Mouse (Mus musculus): ENCODE data around the gene Pank4. TPM values are rescaled to one million over a fixed set of nuclear protein-coding genes. Genes with fewer than 3 reads are reported as not detected.

Pank4 gene
- polyA plus RNA-seq, 1 experiment from 2014 or later = 48.0 TPM

GRCm38 (mm10) chr4:154981530-154981929 is 17.6 kb downstream of the Pank4 start:
- H3K27ac ChIP-seq = peak overlapping the region; percentile 61; the same call in 1 of the 2 replicates
- WGBS = 33% methylated on average over 7 of the region's 7 CpGs
- ATAC-seq (ENCODE audit: borderline replicate concordance, extremely low read depth, low FRiP score, low TSS enrichment) = peak; percentile 20; the same call in 1 of the 2 replicates
- no peak overlapping the region for H3K4me3 ChIP-seq
- H3K27me3 ChIP-seq = peaks cover 7% of the 10 kb centered on the region
- H3K9me3 ChIP-seq = no peaks in the 10 kb centered on the region
- H3K36me3 ChIP-seq = peaks cover 48% of the 10 kb centered on the region
- peaks cover 8% of the 10 kb centered on the region for H3K4me1 ChIP-seq
- no peak overlapping the region for H3K9ac ChIP-seq
- no peak overlapping the region for H3K4me2 ChIP-seq

- Histone ChIP-seq H3K27me3 (peaks cover 7% of the 10 kb centered on the region), H3K36me3 (peaks cover 39% of the 10 kb centered on the region), H3K4me1 (peaks cover 8% of the 10 kb centered on the region), H3K4me2 (no peak overlapping the region), H3K4me3 (no peak overlapping the region), H3K27ac (no peak overlapping the region; the same call in 1 of the 2 replicates), H3K9me3 (no peaks in the 10 kb centered on the region), H3K9ac (no peak overlapping the region)
- 68% methylated on average over 18 of the region's 19 CpGs for WGBS
- ATAC-seq (ENCODE audit: borderline replicate concordance, extremely low read depth, low FRiP score, low TSS enrichment) = no peak
These were observed 18.6 kb downstream of the Pank4 start for GRCm38 (mm10) chr4:154982247-154983120.

GRCm38 (mm10) chr4:154983767-154984166 is 19.8 kb downstream of the Pank4 start:
- no peak overlapping the region for H3K9ac ChIP-seq
- WGBS = 19% methylated on average over 24 of the region's 24 CpGs

GRCm38 (mm10) chr4:154985151-154985777 is 21.3 kb downstream of the Pank4 start:
- WGBS = 86% methylated on average over 5 of the region's 5 CpGs
- Histone ChIP-seq H3K4me2 (no peak overlapping the region), H3K27ac (no peak overlapping the region), H3K9ac (no peak overlapping the region), H3K9me3 (no peaks in the 10 kb centered on the region), H3K36me3 (peaks cover 11% of the 10 kb centered on the region), H3K27me3 (peaks cover 7% of the 10 kb centered on the region), H3K4me3 (no peak overlapping the region), H3K4me1 (peaks cover 8% of the 10 kb centered on the region)
- ATAC-seq (ENCODE audit: borderline replicate concordance, extremely low read depth, low FRiP score, low TSS enrichment) = no peak

More at GRCm38 (mm10) chr4:154983767-154984166, 19.8 kb downstream of the Pank4 start:
- peaks cover 7% of the 10 kb centered on the region for H3K27me3 ChIP-seq
- H3K4me3 ChIP-seq = no peak overlapping the region
- peaks cover 26% of the 10 kb centered on the region for H3K36me3 ChIP-seq
- no peak overlapping the region for H3K27ac ChIP-seq
- no peak for ATAC-seq (ENCODE audit: borderline replicate concordance, extremely low read depth, low FRiP score, low TSS enrichment)
- H3K4me1 ChIP-seq = peaks cover 8% of the 10 kb centered on the region
- H3K4me2 ChIP-seq = no peak overlapping the region
- H3K9me3 ChIP-seq = no peaks in the 10 kb centered on the region

GRCm38 (mm10) chr4:154986096-154986495 is 22.2 kb downstream of the Pank4 start:
- no peak for ATAC-seq (ENCODE audit: borderline replicate concordance, extremely low read depth, low FRiP score, low TSS enrichment)
- 14% methylated on average over 17 of the region's 17 CpGs for WGBS

GRCm38 (mm10) chr4:154986750-154987149 is 22.8 kb downstream of the Pank4 start:
- H3K4me3 ChIP-seq = no peak overlapping the region
- H3K4me2 ChIP-seq = no peak overlapping the region

More at GRCm38 (mm10) chr4:154986096-154986495, 22.2 kb downstream of the Pank4 start:
- H3K27me3 ChIP-seq = peaks cover 7% of the 10 kb centered on the region
- H3K27ac ChIP-seq = no peak overlapping the region
- H3K36me3 ChIP-seq = 0 out of 2 replicates have a peak, but pooled peaks cover 3% of the 10 kb centered on the region
- peak overlapping the region; percentile 29 for H3K4me2 ChIP-seq
- H3K4me1 ChIP-seq = peaks cover 8% of the 10 kb centered on the region
- no peak overlapping the region for H3K9ac ChIP-seq
- no peak overlapping the region for H3K4me3 ChIP-seq
- H3K9me3 ChIP-seq = no peaks in the 10 kb centered on the region

GRCm38 (mm10) chr4:154994876-154995275 is 31.0 kb downstream of the Pank4 start:
- H3K36me3 ChIP-seq = no peaks in the 10 kb centered on the region
- H3K4me1 ChIP-seq = peaks cover 5% of the 10 kb centered on the region
- H3K4me2 ChIP-seq = no peak overlapping the region
- H3K9ac ChIP-seq = no peak overlapping the region
- no peak overlapping the region for H3K4me3 ChIP-seq
- H3K27ac ChIP-seq = no peak overlapping the region
- WGBS = 65% methylated on average over 4 of the region's 4 CpGs
- H3K27me3 ChIP-seq = no peaks in the 10 kb centered on the region
- no peak for ATAC-seq (ENCODE audit: borderline replicate concordance, extremely low read depth, low FRiP score, low TSS enrichment)
- H3K9me3 ChIP-seq = no peaks in the 10 kb centered on the region

More at GRCm38 (mm10) chr4:154986750-154987149, 22.8 kb downstream of the Pank4 start:
- 70% methylated on average over 15 of the region's 15 CpGs for WGBS
- no peaks in the 10 kb centered on the region for H3K36me3 ChIP-seq
- no peak for ATAC-seq (ENCODE audit: borderline replicate concordance, extremely low read depth, low FRiP score, low TSS enrichment)
- H3K9me3 ChIP-seq = no peaks in the 10 kb centered on the region
- peaks cover 8% of the 10 kb centered on the region for H3K4me1 ChIP-seq
- H3K27ac ChIP-seq = no peak overlapping the region
- H3K9ac ChIP-seq = no peak overlapping the region
- H3K27me3 ChIP-seq = peaks cover 7% of the 10 kb centered on the region

- Histone ChIP-seq H3K9ac (no peak overlapping the region), H3K27me3 (no peaks in the 10 kb centered on the region), H3K27ac (no peak overlapping the region), H3K36me3 (no peaks in the 10 kb centered on the region), H3K9me3 (no peaks in the 10 kb centered on the region), H3K4me1 (peaks cover 12% of the 10 kb centered on the region), H3K4me2 (no peak overlapping the region), H3K4me3 (no peak overlapping the region)
- peak; percentile 17; the same call in 1 of the 2 replicates for ATAC-seq (ENCODE audit: borderline replicate concordance, extremely low read depth, low FRiP score, low TSS enrichment)
- WGBS = 38% methylated on average over 8 of the region's 8 CpGs
These were observed 32.7 kb downstream of the Pank4 start for GRCm38 (mm10) chr4:154996572-154997154.

- no peak overlapping the region for H3K27ac ChIP-seq
- H3K4me2 ChIP-seq = no peak overlapping the region
- no peak for ATAC-seq (ENCODE audit: borderline replicate concordance, extremely low read depth, low FRiP score, low TSS enrichment)
- no peaks in the 10 kb centered on the region for H3K36me3 ChIP-seq
- peaks cover 12% of the 10 kb centered on the region for H3K4me1 ChIP-seq
- H3K4me3 ChIP-seq = no peak overlapping the region
- no peak overlapping the region for H3K9ac ChIP-seq
- H3K9me3 ChIP-seq = no peaks in the 10 kb centered on the region
- 66% methylated on average over 5 of the region's 5 CpGs for WGBS
- H3K27me3 ChIP-seq = no peaks in the 10 kb centered on the region
These were observed 35.5 kb downstream of the Pank4 start for GRCm38 (mm10) chr4:154999379-154999778.

GRCm38 (mm10) chr4:155005278-155005677 is 41.4 kb downstream of the Pank4 start:
- H3K4me2 ChIP-seq = no peak overlapping the region
- WGBS = 63% methylated on average over 3 of the region's 3 CpGs
- peaks cover 2% of the 10 kb centered on the region for H3K4me1 ChIP-seq
- H3K9me3 ChIP-seq = no peaks in the 10 kb centered on the region
- H3K9ac ChIP-seq = no peak overlapping the region
- no peak overlapping the region for H3K4me3 ChIP-seq
- H3K36me3 ChIP-seq = no peaks in the 10 kb centered on the region
- no peaks in the 10 kb centered on the region for H3K27me3 ChIP-seq
- ATAC-seq (ENCODE audit: borderline replicate concordance, extremely low read depth, low FRiP score, low TSS enrichment) = no peak
- no peak overlapping the region for H3K27ac ChIP-seq

GRCm38 (mm10) chr4:155006296-155006695 is 42.4 kb downstream of the Pank4 start:
- Histone ChIP-seq H3K9ac (no peak overlapping the region), H3K36me3 (no peaks in the 10 kb centered on the region), H3K9me3 (no peaks in the 10 kb centered on the region), H3K4me3 (no peak overlapping the region), H3K27me3 (no peaks in the 10 kb centered on the region), H3K4me1 (no peaks in the 10 kb centered on the region), H3K4me2 (no peak overlapping the region), H3K27ac (no peak overlapping the region)
- no peak for ATAC-seq (ENCODE audit: borderline replicate concordance, extremely low read depth, low FRiP score, low TSS enrichment)
- WGBS = 48% methylated on average over 10 of the region's 10 CpGs

All from lung, embryonic 15.5 days (tissue).